Mouse (Mus musculus) heart, embryonic 16.5 days (tissue): Measurements from ENCODE around the gene Slc24a3. TPM values are rescaled to one million over a fixed set of nuclear protein-coding genes. Genes with fewer than 3 reads are reported as not detected.

Experiments
- ATAC-seq: fragments of 200-750 bp; cut with Nextera tagmentation; replicated peaks from 2 replicates; pipeline ENCODE4 v1.8.0; 2017; ENCODE audit warnings: moderate number of reproducible peaks; ENCODE audit not compliant: insufficient read depth, low FRiP score; ENCODE audit errors: extremely low read depth
- H3K27ac ChIP-seq: fragments of 300-500 bp; sonication (generic); 2 replicates; pipeline ENCODE4 v1.5.1; 2014; ENCODE audit warnings: mild to moderate bottlenecking, low read length, control low read depth, moderate library complexity
- H3K27me3 ChIP-seq: fragments of 300-500 bp; sonication (generic); 2 replicates; pipeline ENCODE4 v1.6.1; 2014; ENCODE audit warnings: low read length, mixed read lengths; ENCODE audit not compliant: control insufficient read depth, insufficient read depth
- H3K36me3 ChIP-seq: fragments of 300-500 bp; sonication (generic); 2 replicates; pipeline ENCODE4 v1.6.1; 2014; ENCODE audit not compliant: control insufficient read depth, insufficient read depth
- H3K4me1 ChIP-seq: fragments of 300-500 bp; sonication (generic); 2 replicates; pipeline ENCODE4 v1.6.1; 2014; ENCODE audit warnings: low read length, mixed read lengths; ENCODE audit not compliant: control insufficient read depth, insufficient read depth
- H3K4me2 ChIP-seq: fragments of 300-500 bp; sonication (generic); 2 replicates; pipeline ENCODE4 v1.6.1; 2014; ENCODE audit warnings: low read depth, mild to moderate bottlenecking, control low read depth, low read length
- H3K4me3 ChIP-seq: fragments of 300-500 bp; sonication (generic); 2 replicates; pipeline ENCODE4 v1.5.1; 2014; ENCODE audit warnings: mild to moderate bottlenecking, control low read depth, low read length
- H3K9ac ChIP-seq: fragments of 300-500 bp; sonication (generic); 2 replicates; pipeline ENCODE4 v1.6.1; 2014; ENCODE audit warnings: low read length, control low read depth
- H3K9me3 ChIP-seq: fragments of 300-500 bp; sonication (generic); replicated peaks from 2 replicates; pipeline ENCODE4 v1.6.1; 2016; ENCODE audit warnings: low read length; ENCODE audit not compliant: control insufficient read depth
- WGBS: fragments of 180-500 bp; shearing (Covaris S2); extraction: QIAGEN DNeasy Blood & Tissue Kit; methylation state at CpG from one replicate; pipeline ENCODE4 v1.1.7; 2014; 5-methylcytosine and 5-hydroxymethylcytosine counted together
- polyA plus RNA-seq: library from polyadenylated mRNA; unstranded; fragments of >200 nt; fragmentation: Nextera tagmentation; extraction: Ambion mirVana; gene quantifications from 2 replicates; pipeline ENCODE4 v1.2.1, GENCODE M21; 2015

The Slc24a3 gene
- polyA plus RNA-seq, 1 experiment from 2014 or later, result 0.83 TPM

GRCm38 (mm10) chr2:145515956-145516355, 348.4 kb downstream of the Slc24a3 start:
- Histone ChIP-seq H3K4me1 (peaks cover 4% of the 10 kb centered on the region), H3K4me3 (no peak overlapping the region), H3K9me3 (no peaks in the 10 kb centered on the region), H3K27ac (no peak overlapping the region), H3K4me2 (no peak overlapping the region), H3K36me3 (no peaks in the 10 kb centered on the region), H3K9ac (no peak overlapping the region), H3K27me3 (no peaks in the 10 kb centered on the region)
- 56% methylated on average over 4 of the region's 4 CpGs for WGBS
- ATAC-seq, result no peak

- H3K9me3 ChIP-seq, result no peaks in the 10 kb centered on the region
- WGBS, result 41% methylated on average over 9 of the region's 9 CpGs
- H3K4me1 ChIP-seq, result no peaks in the 10 kb centered on the region
- H3K4me3 ChIP-seq, result no peak overlapping the region
- no peak overlapping the region for H3K9ac ChIP-seq
- H3K27me3 ChIP-seq, result no peaks in the 10 kb centered on the region
- H3K27ac ChIP-seq, result no peak overlapping the region
- no peak overlapping the region for H3K4me2 ChIP-seq
- ATAC-seq, result peak; percentile 45; the same call in 1 of the 2 replicates
- no peaks in the 10 kb centered on the region for H3K36me3 ChIP-seq
Observed at GRCm38 (mm10) chr2:145517346-145517745, 349.8 kb downstream of the Slc24a3 start.

DNA sequence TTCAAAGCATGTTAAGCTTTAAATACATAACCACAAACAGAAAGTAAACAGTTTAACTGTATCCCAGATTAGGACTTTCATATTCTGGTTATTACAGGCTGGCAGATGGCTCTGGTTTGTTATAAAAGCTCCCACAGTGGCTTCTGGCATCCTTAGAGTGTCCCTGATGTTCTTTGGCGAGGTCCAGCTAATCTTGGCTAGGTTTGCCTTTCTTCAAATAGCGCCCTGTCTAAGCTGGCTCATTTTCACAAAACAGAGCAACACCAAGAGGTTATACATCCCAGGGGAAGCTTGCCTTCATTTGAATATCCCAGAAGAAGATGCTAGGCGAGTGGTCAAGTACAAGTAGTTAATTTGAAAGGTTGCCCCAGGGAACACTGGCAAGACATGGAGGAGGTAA, 354.5 kb downstream of the Slc24a3 start:
- H3K27ac ChIP-seq, result no peak overlapping the region
- H3K4me3 ChIP-seq, result no peak overlapping the region
- 64% methylated on average over 3 of the region's 3 CpGs for WGBS
- H3K36me3 ChIP-seq, result no peaks in the 10 kb centered on the region
- H3K9ac ChIP-seq, result no peak overlapping the region
- no peaks in the 10 kb centered on the region for H3K4me1 ChIP-seq
- no peak for ATAC-seq
- H3K27me3 ChIP-seq, result no peaks in the 10 kb centered on the region
- H3K9me3 ChIP-seq, result no peaks in the 10 kb centered on the region
- H3K4me2 ChIP-seq, result no peak overlapping the region

GRCm38 (mm10) chr2:145523381-145523780, 355.8 kb downstream of the Slc24a3 start:
- 86% methylated on average over 4 of the region's 4 CpGs for WGBS
- ATAC-seq, result no peak
- Histone ChIP-seq H3K4me2 (no peak overlapping the region), H3K9me3 (no peaks in the 10 kb centered on the region), H3K27ac (no peak overlapping the region), H3K4me3 (no peak overlapping the region), H3K4me1 (no peaks in the 10 kb centered on the region), H3K36me3 (no peaks in the 10 kb centered on the region), H3K27me3 (no peaks in the 10 kb centered on the region), H3K9ac (no peak overlapping the region)

DNA sequence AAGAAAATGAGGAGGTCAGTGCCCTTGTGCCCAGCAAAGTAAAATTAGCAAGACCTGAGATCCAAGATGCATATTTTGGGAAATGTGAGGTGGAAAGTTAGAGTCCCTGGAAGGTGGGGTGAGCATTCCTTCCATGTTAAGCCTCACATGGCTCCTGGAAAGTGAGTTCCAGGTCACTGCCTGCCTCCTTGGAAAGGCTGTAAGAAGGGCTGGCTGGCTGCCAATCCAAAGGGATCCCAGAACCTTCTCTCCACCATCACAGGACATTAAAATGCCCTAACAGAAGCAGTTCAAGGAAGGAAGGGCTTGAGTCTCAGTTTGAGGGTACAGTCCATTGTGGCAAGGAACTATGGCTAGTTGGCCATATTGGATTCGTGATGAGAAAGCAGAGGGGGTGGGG, 359.6 kb downstream of the Slc24a3 start:
- Histone ChIP-seq H3K9ac (no peak overlapping the region), H3K4me2 (no peak overlapping the region), H3K4me1 (no peaks in the 10 kb centered on the region), H3K36me3 (no peaks in the 10 kb centered on the region), H3K27me3 (no peaks in the 10 kb centered on the region), H3K9me3 (no peaks in the 10 kb centered on the region), H3K4me3 (no peak overlapping the region), H3K27ac (no peak overlapping the region)
- 83% methylated on average over 1 of the region's 1 CpGs for WGBS
- ATAC-seq, result no peak

DNA sequence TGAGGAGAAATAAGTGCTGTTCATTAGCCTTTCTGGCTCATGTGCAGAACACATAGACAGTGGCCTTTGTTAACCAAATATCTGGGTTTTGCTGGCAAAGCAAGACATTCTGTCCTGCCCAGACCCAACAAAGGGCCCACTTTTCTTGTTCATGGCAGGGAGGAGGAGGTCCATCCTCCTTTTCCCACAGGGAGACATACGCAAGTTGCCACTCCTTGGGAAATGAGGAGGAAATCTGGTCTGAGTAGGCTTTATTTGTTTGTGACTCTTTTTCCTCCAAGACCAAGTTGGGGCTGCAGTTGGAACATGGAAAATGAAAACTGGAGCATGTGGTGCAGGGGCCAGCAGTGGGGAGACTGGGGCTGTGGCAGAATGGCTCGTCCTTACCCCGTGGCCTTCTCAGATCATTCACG, 363.4 kb downstream of the Slc24a3 start:
- Histone ChIP-seq H3K9me3 (no peaks in the 10 kb centered on the region), H3K4me3 (no peak overlapping the region), H3K9ac (no peak overlapping the region), H3K36me3 (no peaks in the 10 kb centered on the region), H3K27me3 (no peaks in the 10 kb centered on the region), H3K27ac (no peak overlapping the region), H3K4me2 (no peak overlapping the region), H3K4me1 (no peaks in the 10 kb centered on the region)
- WGBS, result 82% methylated on average over 4 of the region's 4 CpGs
- ATAC-seq, result no peak

DNA sequence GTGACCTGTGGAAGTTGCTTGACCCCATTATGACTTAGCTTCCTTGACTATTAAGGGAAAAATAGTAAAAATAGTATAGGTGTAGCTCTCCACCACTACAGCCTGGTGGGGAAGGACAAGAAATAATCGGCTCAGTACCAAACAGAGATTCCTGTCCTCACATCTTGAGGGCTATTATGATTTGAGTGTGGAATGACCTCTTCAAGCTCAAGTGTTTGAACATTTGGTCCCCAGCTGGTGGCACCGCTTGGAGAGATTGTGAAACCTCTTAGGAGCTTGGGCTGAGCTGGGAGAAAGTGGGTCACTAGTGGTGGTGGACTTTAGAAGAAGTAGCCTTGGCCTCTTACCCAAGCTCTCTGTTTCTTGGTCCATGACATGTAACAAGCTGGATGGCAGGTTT, 365.5 kb downstream of the Slc24a3 start:
- WGBS, result 46% methylated on average over 2 of the region's 2 CpGs

DNA sequence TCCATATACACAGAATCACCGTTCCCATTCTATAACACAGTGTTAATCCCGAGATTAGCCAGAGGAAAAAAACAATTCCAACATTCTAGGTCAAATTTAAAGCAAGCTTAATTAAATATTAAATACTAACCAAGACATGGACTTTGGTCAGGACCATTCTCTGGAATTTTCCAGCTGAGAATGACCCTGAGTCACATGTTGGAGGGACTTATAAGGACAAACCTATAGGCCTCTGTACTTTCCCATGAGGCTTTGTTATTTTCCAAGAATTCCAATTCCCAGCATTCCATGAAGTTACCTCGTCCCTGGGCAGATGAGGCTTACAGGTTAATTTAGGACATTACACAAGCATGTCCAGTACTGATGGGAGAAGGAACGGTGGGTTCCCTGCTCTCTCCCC, 367.8 kb downstream of the Slc24a3 start:
- Histone ChIP-seq H3K4me3 (no peak overlapping the region), H3K27me3 (no peaks in the 10 kb centered on the region; the same call in 1 of the 2 replicates), H3K4me1 (no peaks in the 10 kb centered on the region), H3K9me3 (no peaks in the 10 kb centered on the region), H3K9ac (no peak overlapping the region), H3K4me2 (no peak overlapping the region), H3K27ac (no peak overlapping the region), H3K36me3 (no peaks in the 10 kb centered on the region)
- WGBS, result 79% methylated on average over 4 of the region's 4 CpGs
- no peak for ATAC-seq

More for the DNA sequence above, 365.5 kb downstream of the Slc24a3 start:
- no peaks in the 10 kb centered on the region for H3K36me3 ChIP-seq
- no peak for ATAC-seq
- no peak overlapping the region for H3K4me2 ChIP-seq
- no peaks in the 10 kb centered on the region for H3K27me3 ChIP-seq
- no peaks in the 10 kb centered on the region for H3K9me3 ChIP-seq
- no peak overlapping the region for H3K27ac ChIP-seq
- no peak overlapping the region for H3K4me3 ChIP-seq
- no peaks in the 10 kb centered on the region for H3K4me1 ChIP-seq
- no peak overlapping the region for H3K9ac ChIP-seq

DNA sequence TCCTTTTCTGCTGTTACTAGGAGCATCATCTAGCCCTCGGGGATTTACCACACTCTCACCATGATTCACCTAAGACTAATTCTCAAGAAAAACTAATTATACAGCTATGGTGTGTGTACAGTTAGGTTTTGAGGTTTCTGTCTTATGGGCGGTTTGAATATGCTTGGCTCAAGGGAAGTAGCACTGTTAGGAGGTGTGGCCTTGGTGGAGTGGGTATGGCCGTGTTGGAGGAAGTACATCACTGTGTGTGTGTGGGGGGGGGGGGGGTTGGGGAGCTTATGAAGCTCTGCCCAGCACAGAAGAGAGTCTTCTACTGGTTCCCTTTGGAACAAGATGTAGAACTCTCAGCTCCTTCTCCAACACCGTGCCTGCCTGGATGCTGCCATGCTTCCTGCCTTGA, 368.2 kb downstream of the Slc24a3 start:
- 71% methylated on average over 4 of the region's 4 CpGs for WGBS
- no peaks in the 10 kb centered on the region for H3K4me1 ChIP-seq
- no peak overlapping the region for H3K9ac ChIP-seq
- no peaks in the 10 kb centered on the region; the same call in 1 of the 2 replicates for H3K27me3 ChIP-seq
- ATAC-seq, result no peak
- no peaks in the 10 kb centered on the region for H3K36me3 ChIP-seq
- no peaks in the 10 kb centered on the region for H3K9me3 ChIP-seq
- H3K27ac ChIP-seq, result no peak overlapping the region
- H3K4me3 ChIP-seq, result no peak overlapping the region
- no peak overlapping the region for H3K4me2 ChIP-seq

DNA sequence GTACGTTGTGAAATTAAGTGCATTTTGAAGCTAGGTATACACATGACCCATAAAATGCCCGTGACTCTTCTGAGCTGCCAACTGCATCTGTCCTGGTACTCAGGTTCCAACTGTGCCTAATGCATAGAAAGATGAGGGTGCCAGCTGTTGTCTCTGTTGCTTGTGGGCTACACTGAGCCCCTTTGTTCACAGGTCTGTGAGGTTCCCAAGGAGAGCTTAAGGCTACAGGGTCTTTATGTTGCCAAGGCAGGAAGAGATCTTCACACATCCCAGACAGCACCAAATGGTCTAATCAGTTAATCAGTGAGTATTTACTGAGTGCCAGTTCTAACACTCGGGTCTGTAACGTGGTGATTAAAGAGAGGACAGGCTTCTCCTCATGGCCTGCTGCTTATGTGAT, 369.4 kb downstream of the Slc24a3 start:
- 53% methylated on average over 4 of the region's 4 CpGs for WGBS
- Histone ChIP-seq H3K4me1 (no peaks in the 10 kb centered on the region), H3K9ac (no peak overlapping the region), H3K4me3 (no peak overlapping the region), H3K4me2 (no peak overlapping the region), H3K36me3 (no peaks in the 10 kb centered on the region), H3K27me3 (no peaks in the 10 kb centered on the region; the same call in 1 of the 2 replicates), H3K9me3 (no peaks in the 10 kb centered on the region), H3K27ac (no peak overlapping the region)
- ATAC-seq, result no peak
